Mouse (Mus musculus) inflammation-experienced regulatory T-cells, adult 6 months (primary cell): Measurements from ENCODE around the gene Mpnd. TPM values are rescaled to one million over a fixed set of nuclear protein-coding genes. Genes with fewer than 3 reads are reported as not detected.

Source experiments
- ATAC-seq: one replicate; pipeline ENCODE4 v1.8.0; 2017
- polyA plus RNA-seq, 3 experiments: library from polyadenylated mRNA; unstranded; fragments of 100-300 nt; shearing (Covaris generic); gene quantifications; one replicate each; pipeline ENCODE4 v1.2.1; 2017

Gene Mpnd
- polyA plus RNA-seq, 3 experiments from 2014 or later: 8.3 to 24.2 (median 17.4) TPM

- no peak for ATAC-seq
Observed at GRCm38 (mm10) chr17:55986030-55986961, 19.2 kb upstream of the Mpnd start, which contains the start of gene Fsd1. Gene Fsd1, plus strand, starts transcription at chr17:55986509.

DNA sequence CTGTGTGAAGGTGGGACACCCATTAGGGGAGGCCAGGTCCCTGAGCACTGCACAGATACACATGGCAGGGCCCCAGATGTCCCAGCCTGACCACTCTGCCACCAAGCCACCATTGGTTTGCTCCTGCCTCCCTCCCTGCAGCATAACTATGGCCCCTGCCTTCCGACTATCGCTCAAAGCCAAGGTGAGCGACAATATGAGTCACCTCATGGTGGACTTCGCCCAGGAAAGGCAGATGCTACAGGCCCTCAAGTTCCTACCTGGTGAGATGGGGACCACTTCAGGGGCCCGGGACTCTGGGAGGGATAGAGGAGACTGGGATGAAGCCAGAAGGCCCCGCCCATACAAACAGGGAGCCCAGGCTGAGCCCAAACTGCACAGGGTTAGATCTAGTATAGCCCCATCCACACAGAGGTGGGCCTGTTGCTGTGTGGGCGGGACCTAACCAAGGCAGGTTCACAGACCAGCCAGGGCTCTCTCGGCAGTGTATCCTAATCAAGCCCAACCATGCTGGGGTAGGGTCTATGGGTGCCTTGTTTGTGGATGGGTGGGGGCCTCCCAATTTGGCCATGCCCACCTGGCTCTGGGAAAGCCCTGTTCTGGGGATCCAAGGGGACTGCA, 15.1 kb upstream of the Mpnd start:
- no peak for ATAC-seq

- no peak for ATAC-seq
Observed at GRCm38 (mm10) chr17:55996007-55996406, 9.5 kb upstream of the Mpnd start.

DNA sequence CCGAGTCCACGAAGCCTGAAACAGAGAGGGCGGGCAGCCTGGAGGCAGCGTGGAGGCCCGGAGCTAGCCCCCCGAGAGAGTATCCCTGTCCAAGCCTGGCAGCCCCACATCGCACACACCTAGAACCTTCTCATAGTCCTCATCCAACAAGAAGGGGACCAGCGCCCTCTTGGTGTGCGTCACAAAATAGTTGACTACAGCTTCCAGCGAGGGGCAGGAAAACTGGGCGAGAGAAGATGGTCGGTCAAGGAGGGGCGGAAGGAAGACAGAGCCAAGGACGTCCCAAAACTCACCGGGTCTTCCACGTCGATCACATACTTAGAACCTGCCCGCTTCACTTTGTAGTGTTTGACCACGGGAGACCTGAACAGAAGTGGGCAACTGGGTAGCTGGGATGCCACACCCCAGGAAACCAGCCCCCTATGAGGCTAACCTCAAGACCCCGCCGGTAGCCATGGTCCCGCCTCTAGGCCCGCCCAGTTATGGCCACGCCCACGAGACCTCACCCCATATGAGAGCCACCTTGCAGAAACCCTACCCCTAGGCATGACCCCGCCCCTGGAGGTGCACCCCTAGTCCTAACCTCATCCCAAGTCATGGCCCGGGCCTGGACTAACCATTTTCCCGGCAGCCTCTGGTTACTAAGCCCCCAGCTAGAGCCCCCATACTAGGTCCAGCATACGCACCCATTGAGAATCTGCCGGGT, 5.6 kb upstream of the Mpnd start:
- ATAC-seq: no peak

- no peak for ATAC-seq
Observed at GRCm38 (mm10) chr17:56003000-56003399, 2.5 kb upstream of the Mpnd start.

GRCm38 (mm10) chr17:56006956-56007355, 1.4 kb downstream of the Mpnd start:
- ATAC-seq: no peak

DNA sequence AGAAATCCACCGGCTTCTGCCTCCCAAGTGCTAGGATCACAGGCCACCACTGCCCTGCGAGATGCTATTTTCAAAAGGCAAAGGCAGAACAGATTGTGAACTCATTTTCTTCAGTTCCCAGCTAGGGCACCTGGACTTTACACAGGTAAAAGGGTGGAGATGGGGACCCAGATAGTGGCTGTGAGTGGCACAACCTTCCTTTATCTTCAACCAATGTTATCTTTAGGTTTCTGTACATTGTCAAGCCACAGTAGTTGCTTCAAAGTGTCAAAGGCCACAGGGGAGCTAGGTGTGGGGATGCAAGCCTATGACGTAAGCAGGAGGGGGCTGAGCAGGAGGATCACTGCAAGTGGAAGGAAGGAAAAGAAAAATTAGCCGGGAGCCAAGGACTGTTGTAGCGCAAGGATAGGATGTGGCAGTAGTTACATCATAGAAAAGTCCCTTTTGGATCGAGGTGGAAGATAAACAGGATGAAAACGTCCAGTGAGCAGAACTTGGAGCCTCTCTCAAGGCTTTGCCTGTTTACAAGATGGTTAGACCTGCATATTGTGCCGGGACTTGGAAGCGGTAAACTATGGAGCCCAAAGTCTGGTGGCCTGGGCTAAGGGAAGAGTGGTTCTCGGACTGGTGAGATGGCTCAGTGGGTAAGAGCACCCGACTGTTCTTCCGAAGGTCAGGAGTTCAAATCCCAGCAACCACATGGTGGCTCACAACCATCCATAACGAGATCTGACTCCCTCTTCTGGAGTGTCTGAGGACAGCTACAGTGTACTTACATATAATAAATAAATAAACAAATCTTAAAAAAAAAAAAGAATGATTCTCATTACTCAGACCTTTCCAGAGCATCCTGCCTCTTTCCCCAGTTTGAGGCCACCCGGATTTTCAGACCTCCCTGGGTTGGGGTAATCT, 2.2 kb downstream of the Mpnd start:
- peak; percentile 1 for ATAC-seq

DNA sequence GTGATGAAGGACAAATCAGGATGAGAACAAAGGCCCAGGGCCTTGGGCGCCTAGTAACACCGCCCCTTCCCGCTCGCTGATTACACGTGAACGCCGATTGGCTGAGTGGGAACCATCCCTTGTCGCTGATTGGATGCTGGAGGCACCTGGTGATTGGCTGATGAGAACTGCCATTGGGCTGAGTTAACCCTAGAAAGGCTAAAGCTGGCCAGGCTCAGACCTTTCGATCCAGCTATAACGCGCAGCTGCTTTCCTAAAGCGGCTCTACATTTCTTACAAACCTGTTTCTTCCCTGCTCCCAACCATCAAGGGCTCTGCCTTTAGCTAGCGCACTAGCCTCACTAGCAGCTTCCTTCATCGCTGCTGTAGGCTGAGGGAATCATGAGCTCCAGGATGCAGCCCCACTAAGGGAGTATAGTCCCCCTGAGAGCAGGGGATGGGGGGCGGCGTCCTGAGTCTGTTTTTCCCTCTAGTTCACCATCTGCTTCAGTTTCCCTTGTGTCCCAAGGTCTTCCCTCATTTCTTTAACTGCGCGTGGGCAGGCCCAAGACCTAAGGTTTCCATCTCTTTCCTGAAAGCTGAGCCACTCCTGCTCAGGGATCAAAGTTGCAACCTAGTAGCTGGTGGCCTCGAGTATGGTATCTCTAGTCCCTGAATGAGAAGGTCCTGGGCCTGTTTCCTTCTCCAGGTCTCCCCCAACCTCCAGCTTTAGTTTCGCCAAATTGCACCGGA, 3.0 kb downstream of the Mpnd start:
- peak; percentile 88 for ATAC-seq

GRCm38 (mm10) chr17:56009088-56009961, 3.8 kb downstream of the Mpnd start:
- peak; percentile 85 for ATAC-seq

DNA sequence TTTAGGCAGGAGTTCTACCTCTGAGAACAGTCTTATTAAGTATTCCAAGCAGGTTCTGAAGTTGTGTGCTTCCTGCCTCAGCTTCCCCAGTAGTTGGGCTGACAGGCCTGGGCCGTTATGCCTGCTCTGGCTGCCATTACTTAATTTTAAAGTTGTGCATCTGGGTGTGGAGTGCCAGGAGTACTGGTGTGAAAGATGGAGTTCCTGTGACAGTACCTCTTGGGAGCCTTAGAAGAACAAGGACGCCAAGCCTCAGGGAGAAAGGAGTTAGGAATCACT, 4.4 kb downstream of the Mpnd start:
- no peak for ATAC-seq

DNA sequence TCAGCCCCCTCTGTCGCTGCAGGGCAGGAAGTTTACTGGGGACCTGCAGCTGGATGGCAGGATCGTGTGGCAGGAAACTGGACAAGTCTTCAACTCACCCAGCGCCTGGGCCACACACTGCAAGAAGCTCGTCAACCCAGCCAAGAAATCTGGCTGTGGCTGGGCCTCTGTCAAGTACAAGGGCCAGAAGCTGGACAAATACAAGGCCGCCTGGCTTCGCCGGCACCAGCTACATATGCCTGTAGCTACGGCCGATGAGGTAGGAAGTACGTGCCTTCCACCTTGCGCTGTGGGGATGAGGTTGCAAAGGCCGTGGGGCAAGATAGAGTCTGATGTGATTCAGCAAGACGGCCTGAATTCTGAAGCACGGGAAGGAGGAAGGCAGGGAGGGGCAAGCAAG, 4.7 kb downstream of the Mpnd start:
- no peak for ATAC-seq

DNA sequence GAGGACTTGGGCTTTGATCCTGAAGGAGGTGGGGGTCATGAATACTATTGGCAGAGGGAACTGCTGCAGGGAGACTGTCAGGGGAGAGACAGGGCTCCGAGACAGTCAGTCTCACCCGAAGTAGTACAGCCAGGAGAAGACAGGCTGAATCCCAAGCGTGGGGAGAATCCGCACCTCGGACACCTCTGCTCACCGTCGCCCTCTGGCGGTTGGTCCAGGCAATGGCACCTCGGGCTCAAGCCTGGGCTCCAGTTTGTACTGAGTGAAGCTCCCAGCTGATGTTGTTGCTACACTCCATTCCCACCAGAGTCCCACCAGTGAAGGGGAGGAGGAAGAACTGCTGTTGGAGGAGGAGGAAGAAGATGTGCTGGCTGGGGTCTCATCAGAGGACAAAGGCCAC, 5.2 kb downstream of the Mpnd start:
- ATAC-seq: no peak

GRCm38 (mm10) chr17:56011441-56011840, 5.9 kb downstream of the Mpnd start:
- no peak for ATAC-seq

GRCm38 (mm10) chr17:56015293-56015692, 9.8 kb downstream of the Mpnd start:
- no peak for ATAC-seq

DNA sequence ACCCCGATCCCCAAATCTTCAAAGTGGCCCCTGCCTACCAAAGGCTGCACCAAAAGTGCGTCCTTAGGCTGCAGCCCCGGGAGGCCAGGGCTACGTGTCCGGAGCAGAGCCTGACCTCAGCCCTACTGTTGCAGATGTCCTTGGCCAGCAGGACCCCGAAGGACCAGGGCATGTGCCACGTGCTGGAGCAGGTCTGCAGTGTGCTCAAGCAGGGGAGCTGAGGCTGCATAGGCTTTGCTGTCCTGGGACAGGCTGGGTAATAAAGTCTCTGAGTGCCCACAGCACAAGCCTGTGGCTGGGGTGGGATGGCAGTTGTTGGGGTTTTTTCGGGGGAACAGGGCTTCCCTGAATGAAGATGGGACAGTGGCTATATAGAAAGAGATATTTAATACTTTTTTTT, 10.9 kb downstream of the Mpnd start:
- no peak for ATAC-seq

GRCm38 (mm10) chr17:56016793-56017785, 11.6 kb downstream of the Mpnd start:
- no peak for ATAC-seq

- ATAC-seq: no peak
Observed at GRCm38 (mm10) chr17:56017848-56018247, 12.3 kb downstream of the Mpnd start.

DNA sequence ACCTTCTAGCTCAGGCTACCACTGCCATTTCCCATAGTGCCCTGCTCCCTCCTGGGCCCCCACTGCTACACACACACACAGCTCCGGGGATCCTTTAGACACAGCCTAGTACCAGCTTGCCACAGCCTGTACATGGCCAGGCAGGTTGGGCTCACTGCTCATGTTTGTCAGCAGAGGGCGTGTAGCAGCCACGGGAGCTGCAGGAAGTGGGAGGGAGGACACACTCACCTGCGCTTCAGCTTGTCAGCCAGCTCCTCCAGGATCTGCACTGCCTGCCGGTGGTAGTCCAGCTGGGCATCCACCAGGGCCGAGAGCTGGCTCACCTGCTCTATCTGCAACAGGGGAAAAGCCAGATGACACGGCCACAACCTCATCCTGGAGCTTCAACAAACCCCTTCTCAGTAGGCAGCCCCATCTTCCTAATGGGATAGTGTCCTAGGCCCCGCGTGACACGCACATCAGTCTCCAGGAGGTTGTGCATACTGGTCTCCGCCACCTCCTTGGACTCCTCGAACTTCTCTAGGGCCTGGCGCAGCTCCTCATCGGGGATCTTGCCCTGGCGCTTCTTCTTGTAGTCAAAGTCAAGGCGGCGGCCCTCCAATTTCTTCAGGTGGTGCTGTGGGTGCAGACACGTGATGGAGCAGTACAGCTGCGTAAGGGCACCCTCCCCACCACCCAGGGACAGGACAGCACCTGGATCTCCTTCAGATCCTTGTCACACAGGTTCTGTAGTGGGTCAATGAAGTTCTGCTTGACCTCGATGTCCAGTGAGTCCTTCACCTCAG, 13.0 kb downstream of the Mpnd start:
- peak; percentile 51 for ATAC-seq
